Mouse (Mus musculus): ENCODE data around the gene Cdkn1b. TPM values are rescaled to one million over a fixed set of nuclear protein-coding genes. Genes with fewer than 3 reads are reported as not detected.

Gene Cdkn1b
- polyA plus RNA-seq, 1 experiment from 2014 or later: 10.3 TPM

DNA sequence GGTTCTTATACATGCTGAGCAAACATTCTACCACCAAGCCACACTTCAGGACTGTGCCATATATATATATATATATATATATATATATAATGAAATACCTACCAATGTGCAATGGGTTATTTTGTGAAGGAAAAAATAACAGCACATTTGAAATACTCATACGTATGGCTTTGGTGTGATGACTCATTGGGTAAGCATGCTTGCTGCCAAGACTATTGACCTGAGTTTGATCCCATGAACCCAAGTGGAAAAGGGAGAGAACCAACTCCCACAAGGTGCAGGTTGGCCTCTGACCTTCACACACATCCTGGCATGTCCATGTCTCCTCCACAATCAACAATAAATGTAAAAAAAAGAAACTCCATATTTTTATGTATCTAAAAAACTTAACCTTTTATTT lies 48.1 kb downstream of the Cdkn1b start:
- no peak overlapping the region for H3K27ac ChIP-seq
- WGBS: 89% methylated on average over 1 of the region's 1 CpGs
- DNase-seq (ENCODE audit: low spot score): no peak
- H3K9me3 ChIP-seq (replicated peaks): no peaks in the 10 kb centered on the region
- H3K4me3 ChIP-seq: no peak overlapping the region
- no peaks in the 10 kb centered on the region for H3K36me3 ChIP-seq
- H3K4me1 ChIP-seq: no peaks in the 10 kb centered on the region
- no peaks in the 10 kb centered on the region for H3K27me3 ChIP-seq (ENCODE audit: low read depth, poor library complexity, severe bottlenecking)

DNA sequence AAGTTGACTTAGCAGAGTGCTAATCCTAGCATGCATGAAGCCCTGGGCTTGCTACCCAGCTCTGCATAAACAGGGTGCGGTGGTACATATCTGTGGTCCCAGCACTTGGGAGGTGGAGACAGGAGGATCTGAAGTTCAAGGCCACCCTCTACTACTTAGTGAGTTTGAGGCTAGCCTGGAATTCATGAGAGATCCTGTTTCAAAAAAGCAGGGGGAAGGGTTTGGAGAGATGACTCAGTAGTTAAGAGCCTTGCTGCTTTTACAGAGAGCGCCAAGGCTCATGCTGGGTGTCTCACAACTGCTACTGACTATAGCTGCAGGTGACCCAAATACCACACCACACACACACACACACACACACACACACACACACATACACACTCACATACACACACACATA lies 49.3 kb downstream of the Cdkn1b start:
- Histone ChIP-seq H3K27me3 (ENCODE audit: low read depth, poor library complexity, severe bottlenecking) (no peaks in the 10 kb centered on the region), H3K27ac (no peak overlapping the region), H3K36me3 (no peaks in the 10 kb centered on the region), H3K4me1 (no peaks in the 10 kb centered on the region), H3K4me3 (no peak overlapping the region), H3K9me3 (replicated peaks) (no peaks in the 10 kb centered on the region)
- WGBS: 96% methylated on average over 2 of the region's 2 CpGs
- DNase-seq (ENCODE audit: low spot score): no peak

DNA sequence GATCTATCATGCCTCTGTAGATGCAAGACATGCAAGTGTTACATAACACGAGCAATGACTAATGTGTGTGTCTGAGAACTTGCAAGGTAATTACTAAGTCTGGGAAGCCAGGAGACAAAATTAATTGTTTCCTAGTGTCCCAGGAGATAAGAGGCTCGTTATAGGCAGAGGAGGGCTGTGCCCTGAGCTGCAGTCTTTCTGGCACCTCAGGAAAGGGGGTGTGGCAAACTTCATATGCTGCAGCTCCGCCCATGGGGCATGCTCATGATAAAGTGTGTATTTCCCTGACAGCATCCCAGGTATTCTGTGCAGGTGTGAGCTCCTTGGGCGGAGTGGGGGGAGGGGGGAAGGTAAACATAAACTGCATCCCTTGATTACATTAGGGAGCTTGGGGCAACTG lies 51.9 kb downstream of the Cdkn1b start:
- Histone ChIP-seq H3K4me3 (no peak overlapping the region), H3K27me3 (ENCODE audit: low read depth, poor library complexity, severe bottlenecking) (no peaks in the 10 kb centered on the region), H3K27ac (no peak overlapping the region), H3K9me3 (replicated peaks) (no peaks in the 10 kb centered on the region), H3K4me1 (0 out of 2 replicates have a peak, but pooled peaks cover 9% of the 10 kb centered on the region), H3K36me3 (no peaks in the 10 kb centered on the region)
- WGBS: 52% methylated on average over 4 of the region's 4 CpGs
- DNase-seq (ENCODE audit: low spot score): no peak

Other genes starting within 250 kb of the Cdkn1b start
- gene Dusp16, start 127.8 kb upstream of the Cdkn1b start, polyA plus RNA-seq (2016; fragmentation: Nextera tagmentation; extraction: Ambion mirVana): 8.7 and 10.0 TPM in 2 replicates
- gene Crebl2, start 90.2 kb upstream of the Cdkn1b start, polyA plus RNA-seq (2016; fragmentation: Nextera tagmentation; extraction: Ambion mirVana): 0.79 and 0.99 TPM in 2 replicates
- 7.8 and 9.7 TPM in 2 replicates for gene Gpr19, start 21.8 kb upstream of the Cdkn1b start, polyA plus RNA-seq (2016; fragmentation: Nextera tagmentation; extraction: Ambion mirVana)
- 2.4 and 3.1 TPM in 2 replicates for gene Apold1, start 61.3 kb downstream of the Cdkn1b start, polyA plus RNA-seq (2016; fragmentation: Nextera tagmentation; extraction: Ambion mirVana)
- 129 and 134 TPM in 2 replicates for gene Ddx47, start 91.2 kb downstream of the Cdkn1b start, polyA plus RNA-seq (2016; fragmentation: Nextera tagmentation; extraction: Ambion mirVana)
- 1.4 and 1.9 TPM in 2 replicates for gene Gprc5a, start 145.2 kb downstream of the Cdkn1b start, polyA plus RNA-seq (2016; fragmentation: Nextera tagmentation; extraction: Ambion mirVana)
- not detected in 2 replicates for gene Gprc5d, start 197.9 kb downstream of the Cdkn1b start, polyA plus RNA-seq (2016; fragmentation: Nextera tagmentation; extraction: Ambion mirVana)

Measured in limb, embryonic 10.5 days (tissue).